Comparison of ENCODE assay signal across 8 mouse cellular contexts in genomic region chr9:60244943-60245342, GRCm38 (mm10).
A peak's percentile ranks its signal among the peaks of the same experiment; 100 is the strongest.
DNase-seq lines count a peak whose midpoint lies in the region; ATAC-seq and TF ChIP-seq lines count a peak whose summit lies in the region.

No protein-coding gene starts in this region.

- no peak overlapping the region for H3K4me3 ChIP-seq in kidney, postnatal 0 days (replicated peaks; ENCODE audit: low read depth, low read length)
- H3K4me3 ChIP-seq in liver, adult 2 months (ENCODE audit: insufficient read depth, low read depth, low read length) = no peak overlapping the region

- no peak overlapping the region for H3K9ac ChIP-seq in kidney, postnatal 0 days (ENCODE audit: low read depth, low read length)
- no peak overlapping the region for H3K9ac ChIP-seq in liver, adult 2 months (ENCODE audit: low read depth, low read length)

- DNase-seq in urinary bladder, adult 18-20 months (ENCODE audit: low spot score in 2 of 2) = peak; percentile 25 to 34
- no peak for DNase-seq in urinary bladder, postnatal 10 days (ENCODE audit: low spot score)
- DNase-seq in cerebellum, postnatal 14 days = peak; percentile 84 to 86
- DNase-seq in gastrocnemius, postnatal 14 days = peak; percentile 46
- peak; percentile 89 for DNase-seq in kidney, postnatal 0 days (ENCODE audit: low spot score)
- peak; percentile 36 for DNase-seq in liver, adult 2 months (ENCODE audit: extremely low read depth, low read depth, low spot score)
- peak; percentile 44 for DNase-seq in thymus, postnatal 25 days

- no peak for TF ChIP-seq POLR2A in liver, adult 2 months (IDR thresholded peaks at IDR 0.05; ENCODE audit: extremely low read depth, insufficient read depth, low read length)

- no peaks in the 10 kb centered on the region for H3K9me3 ChIP-seq in kidney, postnatal 0 days (replicated peaks; ENCODE audit: low read length)

- no peaks in the 10 kb centered on the region for H3K27me3 ChIP-seq in kidney, postnatal 0 days (ENCODE audit: insufficient read depth, low read length)
- H3K27me3 ChIP-seq in liver, adult 2 months (ENCODE audit: control insufficient read depth, insufficient read depth, low read length) = no peaks in the 10 kb centered on the region

- TF ChIP-seq CTCF in kidney, postnatal 0 days (IDR thresholded peaks at IDR 0.05; ENCODE audit: low read depth) = peak; percentile 97
- TF ChIP-seq CTCF in liver, adult 2 months (IDR thresholded peaks at IDR 0.05; ENCODE audit: low read depth, low read length) = peak; percentile 67

- no peaks in the 10 kb centered on the region for H3K79me2 ChIP-seq in liver, adult 2 months (ENCODE audit: control insufficient read depth, insufficient read depth, low read length)

- 4% methylated on average over 5 of the region's 5 CpGs for WGBS in kidney, postnatal 0 days
- 9% methylated on average over 5 of the region's 5 CpGs for WGBS in liver, adult 2 months

- H3K36me3 ChIP-seq in kidney, postnatal 0 days (ENCODE audit: insufficient read depth, low read length) = no peaks in the 10 kb centered on the region
- H3K36me3 ChIP-seq in liver, adult 2 months (ENCODE audit: control insufficient read depth, insufficient read depth, low read length) = no peaks in the 10 kb centered on the region

- H3K4me1 ChIP-seq in kidney, postnatal 0 days (replicated peaks; ENCODE audit: insufficient read depth, low read length) = no peaks in the 10 kb centered on the region
- H3K4me1 ChIP-seq in liver, adult 2 months (ENCODE audit: control insufficient read depth, insufficient read depth, low read length) = no peaks in the 10 kb centered on the region

- ATAC-seq in kidney, postnatal 0 days (replicated peaks; ENCODE audit: low FRiP score, low read depth) = no peak
- ATAC-seq in neutrophil, adult 5-6 weeks (ENCODE audit: extremely low read depth, insufficient number of reproducible peaks, low FRiP score, poor library complexity, severe bottlenecking) = peak; percentile 27; the same call in 1 of the 2 replicates

- H3K27ac ChIP-seq in kidney, postnatal 0 days = no peak overlapping the region
- H3K27ac ChIP-seq in liver, adult 2 months (replicated peaks; ENCODE audit: insufficient read depth, low read depth, low read length) = no peak overlapping the region

- intact Hi-C loops in gastrocnemius, postnatal 14 days (cut with DNase I; ENCODE audit: low total_unique reads) = loop anchor here (2.0 to 10.0 kb wide), 4 partner anchors 278 to 500 kb away; partner anchors contain the start of gene Thsd4

- H3K4me2 ChIP-seq in kidney, postnatal 0 days (ENCODE audit: low read length) = no peak overlapping the region
